Mouse (Mus musculus): ENCODE measurements around the gene Vamp2. TPM values are rescaled to one million over a fixed set of nuclear protein-coding genes. Genes with fewer than 3 reads are reported as not detected.
A peak's percentile ranks its signal among the peaks of the same experiment; 100 is the strongest.

Gene Vamp2
- 84.1 and 91.1 TPM in 2 replicates for polyA plus RNA-seq (2015; fragmentation: Nextera tagmentation; extraction: Ambion mirVana)

- peak within 1 kb of the TSS; percentile 95 for H3K27ac ChIP-seq (ENCODE audit: low read length)
- H3K4me2 ChIP-seq (ENCODE audit: low read depth, low read length): peak within 1 kb of the TSS; percentile 83
- no peaks in the 10 kb centered on the region for H3K9me3 ChIP-seq (replicated peaks; ENCODE audit: control insufficient read depth, low read length)
- H3K9ac ChIP-seq (ENCODE audit: low read length): peak within 1 kb of the TSS; percentile 98
- ATAC-seq (replicated peaks; ENCODE audit: extremely low read depth, insufficient read depth, low FRiP score): peak; percentile 73
- H3K27me3 ChIP-seq (ENCODE audit: control insufficient read depth, insufficient read depth, low read length): no peaks in the 10 kb centered on the region
- H3K4me1 ChIP-seq (ENCODE audit: control insufficient read depth, insufficient read depth, low read length): peaks cover 28% of the 10 kb centered on the region
- H3K36me3 ChIP-seq (ENCODE audit: control insufficient read depth, insufficient read depth): peaks cover 15% of the 10 kb centered on the region
- peak within 1 kb of the TSS; percentile 81 for H3K4me3 ChIP-seq (ENCODE audit: low read length)
- WGBS: under 1% methylated on average over 61 of the region's 67 CpGs
These were observed at the start of gene Vamp2 for GRCm38 (mm10) chr11:69088103-69088855. Gene Vamp2, plus strand, starts transcription at chr11:69088490.

- Histone ChIP-seq H3K27ac (ENCODE audit: low read length) (peak within 1 kb of the TSS; percentile 91), H3K9me3 (replicated peaks; ENCODE audit: control insufficient read depth, low read length) (no peaks in the 10 kb centered on the region), H3K4me3 (ENCODE audit: low read length) (peak within 1 kb of the TSS; percentile 79), H3K4me2 (ENCODE audit: low read depth, low read length) (peak within 1 kb of the TSS; percentile 76), H3K4me1 (ENCODE audit: control insufficient read depth, insufficient read depth, low read length) (peaks cover 13% of the 10 kb centered on the region), H3K36me3 (ENCODE audit: control insufficient read depth, insufficient read depth) (peaks cover 15% of the 10 kb centered on the region), H3K9ac (ENCODE audit: low read length) (peak within 1 kb of the TSS; percentile 79), H3K27me3 (ENCODE audit: control insufficient read depth, insufficient read depth, low read length) (no peaks in the 10 kb centered on the region)
- peak; percentile 72 for ATAC-seq (replicated peaks; ENCODE audit: extremely low read depth, insufficient read depth, low FRiP score)
- WGBS: under 1% methylated on average over 54 of the region's 54 CpGs
These were observed 42.5 kb upstream of the Vamp2 start, which contains the start of gene Aurkb for GRCm38 (mm10) chr11:69045531-69046394. Gene Aurkb, plus strand, starts transcription at chr11:69045647.

GRCm38 (mm10) chr11:69046395-69046774 lies 41.9 kb upstream of the Vamp2 start:
- no peak for ATAC-seq (replicated peaks; ENCODE audit: extremely low read depth, insufficient read depth, low FRiP score)
- Histone ChIP-seq H3K4me2 (ENCODE audit: low read depth, low read length) (peak overlapping the region; percentile 76), H3K4me1 (ENCODE audit: control insufficient read depth, insufficient read depth, low read length) (peaks cover 13% of the 10 kb centered on the region), H3K9ac (ENCODE audit: low read length) (peak overlapping the region; percentile 79), H3K27me3 (ENCODE audit: control insufficient read depth, insufficient read depth, low read length) (no peaks in the 10 kb centered on the region), H3K4me3 (ENCODE audit: low read length) (peak overlapping the region; percentile 79), H3K9me3 (replicated peaks; ENCODE audit: control insufficient read depth, low read length) (no peaks in the 10 kb centered on the region), H3K27ac (ENCODE audit: low read length) (peak overlapping the region; percentile 91), H3K36me3 (ENCODE audit: control insufficient read depth, insufficient read depth) (peaks cover 17% of the 10 kb centered on the region)
- WGBS: 7% methylated on average over 9 of the region's 9 CpGs

- H3K9me3 ChIP-seq (replicated peaks; ENCODE audit: control insufficient read depth, low read length): no peaks in the 10 kb centered on the region
- no peak overlapping the region for H3K4me3 ChIP-seq (ENCODE audit: low read length)
- H3K27me3 ChIP-seq (ENCODE audit: control insufficient read depth, insufficient read depth, low read length): no peaks in the 10 kb centered on the region
- H3K9ac ChIP-seq (ENCODE audit: low read length): no peak overlapping the region
- H3K27ac ChIP-seq (ENCODE audit: low read length): no peak overlapping the region
- WGBS: 87% methylated on average over 12 of the region's 12 CpGs
- H3K4me1 ChIP-seq (ENCODE audit: control insufficient read depth, insufficient read depth, low read length): peaks cover 13% of the 10 kb centered on the region
- no peak for ATAC-seq (replicated peaks; ENCODE audit: extremely low read depth, insufficient read depth, low FRiP score)
- H3K36me3 ChIP-seq (ENCODE audit: control insufficient read depth, insufficient read depth): peaks cover 17% of the 10 kb centered on the region
- peak overlapping the region; percentile 76; the same call in 1 of the 2 replicates for H3K4me2 ChIP-seq (ENCODE audit: low read depth, low read length)
These were observed 40.7 kb upstream of the Vamp2 start for GRCm38 (mm10) chr11:69047592-69047991.

- H3K27me3 ChIP-seq (ENCODE audit: control insufficient read depth, insufficient read depth, low read length): no peaks in the 10 kb centered on the region
- peaks cover 13% of the 10 kb centered on the region for H3K4me1 ChIP-seq (ENCODE audit: control insufficient read depth, insufficient read depth, low read length)
- H3K4me2 ChIP-seq (ENCODE audit: low read depth, low read length): no peak overlapping the region
- H3K4me3 ChIP-seq (ENCODE audit: low read length): no peak overlapping the region
- ATAC-seq (replicated peaks; ENCODE audit: extremely low read depth, insufficient read depth, low FRiP score): no peak
- H3K27ac ChIP-seq (ENCODE audit: low read length): no peak overlapping the region
- peaks cover 17% of the 10 kb centered on the region for H3K36me3 ChIP-seq (ENCODE audit: control insufficient read depth, insufficient read depth)
- no peaks in the 10 kb centered on the region for H3K9me3 ChIP-seq (replicated peaks; ENCODE audit: control insufficient read depth, low read length)
- H3K9ac ChIP-seq (ENCODE audit: low read length): no peak overlapping the region
- 90% methylated on average over 14 of the region's 14 CpGs for WGBS
These were observed 40.1 kb upstream of the Vamp2 start for GRCm38 (mm10) chr11:69048151-69048550.

- no peaks in the 10 kb centered on the region for H3K9me3 ChIP-seq (replicated peaks; ENCODE audit: control insufficient read depth, low read length)
- peaks cover 13% of the 10 kb centered on the region for H3K4me1 ChIP-seq (ENCODE audit: control insufficient read depth, insufficient read depth, low read length)
- ATAC-seq (replicated peaks; ENCODE audit: extremely low read depth, insufficient read depth, low FRiP score): no peak
- peaks cover 17% of the 10 kb centered on the region for H3K36me3 ChIP-seq (ENCODE audit: control insufficient read depth, insufficient read depth)
- H3K4me2 ChIP-seq (ENCODE audit: low read depth, low read length): no peak overlapping the region
- H3K27me3 ChIP-seq (ENCODE audit: control insufficient read depth, insufficient read depth, low read length): no peaks in the 10 kb centered on the region
- H3K4me3 ChIP-seq (ENCODE audit: low read length): no peak overlapping the region
- no peak overlapping the region for H3K27ac ChIP-seq (ENCODE audit: low read length)
- H3K9ac ChIP-seq (ENCODE audit: low read length): no peak overlapping the region
- WGBS: 92% methylated on average over 8 of the region's 8 CpGs
These were observed 37.5 kb upstream of the Vamp2 start for GRCm38 (mm10) chr11:69050748-69051147.

- H3K27ac ChIP-seq (ENCODE audit: low read length): no peak overlapping the region
- ATAC-seq (replicated peaks; ENCODE audit: extremely low read depth, insufficient read depth, low FRiP score): no peak
- 87% methylated on average over 4 of the region's 4 CpGs for WGBS
- no peak overlapping the region for H3K4me3 ChIP-seq (ENCODE audit: low read length)
- H3K9ac ChIP-seq (ENCODE audit: low read length): no peak overlapping the region
- H3K9me3 ChIP-seq (replicated peaks; ENCODE audit: control insufficient read depth, low read length): no peaks in the 10 kb centered on the region
- H3K27me3 ChIP-seq (ENCODE audit: control insufficient read depth, insufficient read depth, low read length): no peaks in the 10 kb centered on the region
- H3K4me1 ChIP-seq (ENCODE audit: control insufficient read depth, insufficient read depth, low read length): peaks cover 9% of the 10 kb centered on the region
- H3K36me3 ChIP-seq (ENCODE audit: control insufficient read depth, insufficient read depth): peaks cover 17% of the 10 kb centered on the region
- no peak overlapping the region for H3K4me2 ChIP-seq (ENCODE audit: low read depth, low read length)
These were observed 36.5 kb upstream of the Vamp2 start for GRCm38 (mm10) chr11:69051771-69052170.

- Histone ChIP-seq H3K9ac (ENCODE audit: low read length) (no peak overlapping the region), H3K27ac (ENCODE audit: low read length) (no peak overlapping the region), H3K4me3 (ENCODE audit: low read length) (no peak overlapping the region), H3K27me3 (ENCODE audit: control insufficient read depth, insufficient read depth, low read length) (no peaks in the 10 kb centered on the region), H3K4me2 (ENCODE audit: low read depth, low read length) (no peak overlapping the region), H3K4me1 (ENCODE audit: control insufficient read depth, insufficient read depth, low read length) (peaks cover 4% of the 10 kb centered on the region), H3K9me3 (replicated peaks; ENCODE audit: control insufficient read depth, low read length) (no peaks in the 10 kb centered on the region), H3K36me3 (ENCODE audit: control insufficient read depth, insufficient read depth) (peaks cover 17% of the 10 kb centered on the region)
- ATAC-seq (replicated peaks; ENCODE audit: extremely low read depth, insufficient read depth, low FRiP score): no peak
- 86% methylated on average over 2 of the region's 2 CpGs for WGBS
These were observed 35.4 kb upstream of the Vamp2 start for GRCm38 (mm10) chr11:69052824-69053421.
